Mouse (Mus musculus) ES-E14 (cell line): ENCODE measurements at regions not wholly inside any gene's neighbourhood (a gene's known extent, or its start where the extent isn't known, plus 50 kb on each side); places are given as distances from the start of the nearest gene placed in this dataset.

ENCODE experiments used
- CHD2 ChIP-seq: IDR thresholded peaks from 2 replicates; pipeline ENCODE4 v1.6.1; 2014; ENCODE audit warnings: mild to moderate bottlenecking, low read depth, low read length, inconsistent platforms
- HCFC1 ChIP-seq: IDR thresholded peaks from 2 replicates; pipeline ENCODE4 v1.6.1; 2012; ENCODE audit warnings: low read length, inconsistent platforms, borderline replicate concordance; ENCODE audit not compliant: insufficient read depth
- ZC3H11A ChIP-seq: IDR thresholded peaks from 2 replicates; pipeline ENCODE4 v1.6.1; 2012; ENCODE audit warnings: low read depth, mild to moderate bottlenecking, inconsistent platforms, low read length, borderline replicate concordance
- ZNF384 ChIP-seq: IDR thresholded peaks from 2 replicates; pipeline ENCODE4 v1.6.1; 2012; ENCODE audit warnings: low read depth, low read length, inconsistent platforms

DNA sequence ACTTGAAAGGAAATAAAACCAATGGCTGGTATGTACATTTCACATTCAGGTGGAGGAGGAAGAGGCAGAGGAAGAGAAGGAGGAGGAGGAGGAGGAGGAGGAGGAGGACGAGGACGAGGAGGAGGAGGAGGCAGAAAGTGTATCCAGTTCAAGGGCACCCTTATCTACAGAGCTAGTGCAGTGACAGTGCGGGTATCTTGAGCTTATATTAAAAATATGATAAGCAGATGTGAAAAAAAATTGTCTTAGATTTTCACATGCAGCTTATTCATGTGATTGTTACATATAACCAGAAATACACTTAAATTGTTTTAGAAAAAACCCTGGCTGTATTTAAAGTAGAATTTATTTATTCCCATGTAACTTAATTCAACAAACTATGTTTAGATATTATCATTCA, 310.8 kb upstream of the Cdh9 start:
- no peak for TF ChIP-seq ZC3H11A
- TF ChIP-seq HCFC1, result no peak
- no peak for TF ChIP-seq CHD2
- no peak for TF ChIP-seq ZNF384
